Mouse (Mus musculus) right cerebral cortex, postnatal 36 days (tissue): ENCODE results near the gene Rnf113a2.

ENCODE experiments used
- DNase-seq, 2 experiments: peaks; one replicate each; pipeline ENCODE4 v3.0.0; 2022; ENCODE audit warnings: low spot score in 2 of 2, mixed read lengths in 1 of 2

Rnf113a2 gene

GRCm38 (mm10) chr12:84407874-84408818 is 8.8 kb upstream of the Rnf113a2 start:
- DNase-seq: peak; percentile 8 to 25

GRCm38 (mm10) chr12:84408819-84409507 is 8.0 kb upstream of the Rnf113a2 start, which contains the start of the genes Entpd5 and Bbof1:
TSS of gene Entpd5 (minus strand) at chr12:84409029.
TSS of gene Bbof1 (plus strand) at chr12:84409071.
- DNase-seq: peak; percentile 85 to 87

- no peak for DNase-seq
Measured at GRCm38 (mm10) chr12:84417605-84417922, 568 bp downstream of the Rnf113a2 start.

- DNase-seq: no peak
Measured at GRCm38 (mm10) chr12:84423990-84424389, 7.0 kb downstream of the Rnf113a2 start.

- no peak for DNase-seq
Measured at GRCm38 (mm10) chr12:84429825-84430224, 12.8 kb downstream of the Rnf113a2 start.

- DNase-seq: no peak
Measured at GRCm38 (mm10) chr12:84438697-84439096, 21.7 kb downstream of the Rnf113a2 start.

GRCm38 (mm10) chr12:84442526-84442925 is 25.5 kb downstream of the Rnf113a2 start:
- no peak for DNase-seq

- DNase-seq: no peak
Measured at GRCm38 (mm10) chr12:84447386-84447785, 30.4 kb downstream of the Rnf113a2 start.

GRCm38 (mm10) chr12:84448181-84448580 is 31.2 kb downstream of the Rnf113a2 start:
- DNase-seq: no peak

GRCm38 (mm10) chr12:84449887-84450286 is 32.9 kb downstream of the Rnf113a2 start:
- DNase-seq: no peak

GRCm38 (mm10) chr12:84450351-84450717 is 33.3 kb downstream of the Rnf113a2 start:
- peak in 1 of 2 experiments; percentile 30 for DNase-seq

GRCm38 (mm10) chr12:84450718-84451646 is 34.0 kb downstream of the Rnf113a2 start, which contains the start of the genes Aldh6a1 and Lin52:
TSS of gene Aldh6a1 (minus strand) at chr12:84451004.
TSS of gene Lin52 (plus strand) at chr12:84451422.
- DNase-seq: peak; percentile 98 to 99

GRCm38 (mm10) chr12:84451801-84452200 is 34.8 kb downstream of the Rnf113a2 start:
- DNase-seq: no peak

GRCm38 (mm10) chr12:84456911-84457310 is 39.9 kb downstream of the Rnf113a2 start:
- no peak for DNase-seq

- no peak for DNase-seq
Measured at GRCm38 (mm10) chr12:84459845-84460244, 42.8 kb downstream of the Rnf113a2 start.

- DNase-seq: no peak
Measured at GRCm38 (mm10) chr12:84461416-84461815, 44.4 kb downstream of the Rnf113a2 start.

GRCm38 (mm10) chr12:84462856-84463255 is 45.9 kb downstream of the Rnf113a2 start:
- no peak for DNase-seq
